Mouse (Mus musculus): ENCODE data around the gene Aph1b. TPM values are rescaled to one million over a fixed set of nuclear protein-coding genes. Genes with fewer than 3 reads are reported as not detected.
"Not testable (repeated sequence)": the region's sequence is repeated elsewhere in the genome, so short reads cannot be mapped to it uniquely, and the experiment has no call there.

Gene Aph1b
- polyA plus RNA-seq (2016; fragmentation: Nextera tagmentation; extraction: Ambion mirVana) = 7.3 and 10.0 TPM in 2 replicates

DNA sequence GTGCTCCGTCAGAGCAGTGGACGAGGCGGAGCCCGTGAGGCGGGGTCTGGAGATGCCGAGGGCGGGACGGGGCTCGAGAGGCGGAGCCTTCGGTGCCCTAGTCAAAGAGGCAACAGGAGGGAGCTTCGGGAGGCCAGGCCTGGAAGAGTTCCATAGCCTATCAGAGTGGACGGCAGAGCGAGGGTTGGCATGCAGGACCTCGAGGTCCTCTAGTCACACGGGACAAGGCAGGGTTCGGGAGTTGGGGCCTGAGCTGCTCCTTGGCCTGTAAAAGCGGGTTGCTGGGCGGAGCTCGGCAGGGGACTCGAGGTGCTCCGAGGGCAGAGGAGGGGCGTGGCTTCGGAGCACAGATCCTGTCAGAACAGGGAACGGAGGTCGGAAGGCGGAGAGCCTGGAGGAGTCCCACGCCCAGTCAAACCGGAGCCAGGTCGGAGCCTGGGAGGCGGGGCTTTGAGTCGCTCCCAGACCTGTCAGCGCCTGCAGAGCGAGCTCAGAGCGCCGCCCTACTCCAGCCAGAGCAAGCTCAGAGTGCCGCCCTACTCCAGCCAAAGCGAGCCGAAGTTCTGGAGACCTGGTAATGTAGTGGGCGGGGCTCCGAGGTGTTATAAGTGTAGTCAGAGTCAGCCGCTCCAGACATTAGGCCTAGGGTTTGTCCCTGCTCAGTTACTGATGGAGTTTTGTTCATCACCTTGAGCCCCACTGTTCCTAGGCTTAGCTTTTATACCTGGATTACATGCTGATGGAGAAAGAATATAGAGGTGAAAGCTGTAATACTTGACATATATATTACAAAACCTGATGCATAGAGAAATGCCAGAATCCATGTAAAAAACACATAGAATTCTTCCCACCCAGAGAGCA, at the start of gene Aph1b:
Gene Aph1b (minus strand): TSS at position 27 of the 861 bp plus-strand sequence.
- Histone ChIP-seq H3K4me1 (peaks cover 24% of the 10 kb centered on the region), H3K4me3 (peak within 1 kb of the TSS; percentile 80), H3K9me3 (replicated peaks) (no peaks in the 10 kb centered on the region), H3K36me3 (no peaks in the 10 kb centered on the region), H3K27me3 (ENCODE audit: low read depth, poor library complexity, severe bottlenecking) (0 out of 2 replicates have a peak, but pooled peaks cover 4% of the 10 kb centered on the region), H3K27ac (peak within 1 kb of the TSS; percentile 93)
- DNase-seq (ENCODE audit: low spot score) = peak; percentile 96
- under 1% methylated on average over 42 of the region's 42 CpGs for WGBS

DNA sequence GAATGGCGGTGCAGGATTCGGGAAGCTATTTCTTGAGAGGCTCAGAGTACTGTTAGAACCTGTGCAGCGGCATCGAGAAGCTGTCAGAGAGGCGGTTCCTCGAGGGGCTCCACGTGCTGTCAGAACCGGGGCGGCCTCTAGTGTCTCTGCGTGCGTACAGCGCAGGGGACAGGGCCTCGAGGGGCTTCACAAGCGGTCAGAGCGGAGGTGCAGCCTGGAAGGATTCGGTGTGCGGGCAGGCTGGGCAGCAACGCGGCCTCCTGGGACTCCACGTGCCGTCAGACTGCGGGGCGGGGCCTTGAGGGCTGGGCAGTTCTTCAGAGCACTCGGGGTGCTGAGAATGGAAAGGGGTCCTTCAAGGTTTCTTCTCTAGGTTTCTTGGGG, 39.8 kb upstream of the Aph1b start:
- Histone ChIP-seq H3K4me3 (peak overlapping the region; percentile 79), H3K36me3 (no peaks in the 10 kb centered on the region), H3K27ac (peak overlapping the region; percentile 73), H3K27me3 (ENCODE audit: low read depth, poor library complexity, severe bottlenecking) (peaks cover 18% of the 10 kb centered on the region), H3K4me1 (peaks cover 19% of the 10 kb centered on the region), H3K9me3 (replicated peaks) (no peaks in the 10 kb centered on the region)
- under 1% methylated on average over 24 of the region's 24 CpGs for WGBS
- DNase-seq (ENCODE audit: low spot score) = no peak

DNA sequence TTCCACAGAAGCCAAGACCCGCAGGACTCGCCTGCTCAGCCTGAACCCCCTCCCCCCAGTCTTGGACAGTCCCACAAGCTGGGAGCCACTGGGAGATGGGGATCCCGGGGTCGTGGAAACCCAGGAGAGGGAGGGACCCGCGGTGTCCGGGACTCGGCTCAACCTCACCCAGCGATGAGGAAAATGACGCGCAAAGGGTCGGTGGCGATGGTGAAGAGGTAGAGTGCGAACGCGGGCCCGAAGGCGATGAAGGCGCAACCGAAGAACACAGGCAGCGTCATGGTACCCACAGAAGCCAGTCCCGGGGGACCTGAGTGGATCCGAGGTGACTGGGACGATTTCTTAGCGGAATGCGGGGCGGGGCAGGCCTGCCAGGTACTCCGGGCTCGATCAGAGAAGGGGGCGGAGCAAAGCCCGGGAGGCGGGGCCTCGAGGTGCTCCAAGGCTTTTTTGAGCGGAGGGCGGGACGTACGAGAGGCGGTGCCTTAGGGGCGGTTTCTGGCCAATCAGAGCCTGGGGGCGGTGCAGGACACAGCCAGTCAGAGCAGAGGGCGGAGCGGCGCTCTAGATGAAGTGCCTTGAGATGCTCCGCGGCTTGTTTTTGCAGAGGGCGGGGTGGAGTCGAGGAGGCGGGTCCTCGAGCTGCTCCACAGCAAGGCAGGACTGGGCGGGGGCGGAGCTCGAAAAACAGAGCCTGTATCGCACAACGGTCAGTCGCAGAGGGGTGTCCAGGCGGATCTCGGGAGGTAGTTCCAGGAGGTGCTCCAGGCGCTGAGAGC, 39.2 kb upstream of the Aph1b start, which contains the start of gene Aph1c:
Gene Aph1c (minus strand): TSS at position 409 of the 779 bp plus-strand sequence.
- under 1% methylated on average over 58 of the region's 58 CpGs for WGBS
- Histone ChIP-seq H3K27ac (peak within 1 kb of the TSS; percentile 73), H3K36me3 (no peaks in the 10 kb centered on the region)

DNA sequence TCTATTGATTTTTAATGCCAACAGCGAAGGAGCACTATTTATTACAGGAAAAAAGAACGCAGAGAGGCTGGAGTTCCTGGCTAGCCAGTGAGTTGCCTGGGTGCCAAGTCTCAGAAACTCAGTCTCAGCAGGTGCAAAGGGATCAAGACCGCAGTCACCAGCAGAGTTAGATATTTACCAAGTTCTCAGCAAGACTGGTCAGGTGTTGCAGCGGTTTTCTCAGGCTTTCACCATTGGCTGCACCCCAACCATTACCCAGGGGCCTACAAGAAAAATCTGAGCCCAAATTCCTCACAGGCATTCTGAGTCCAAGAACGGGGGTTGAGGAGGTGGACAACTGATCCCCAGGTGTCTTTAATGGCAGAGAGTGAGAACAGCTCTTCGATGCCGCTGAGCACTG, 38.6 kb upstream of the Aph1b start:
- no peak for DNase-seq (ENCODE audit: low spot score)
- H3K4me1 ChIP-seq = peaks cover 19% of the 10 kb centered on the region
- H3K9me3 ChIP-seq (replicated peaks) = no peaks in the 10 kb centered on the region
- H3K27me3 ChIP-seq (ENCODE audit: low read depth, poor library complexity, severe bottlenecking) = peaks cover 18% of the 10 kb centered on the region
- no peaks in the 10 kb centered on the region for H3K36me3 ChIP-seq
- no peak overlapping the region for H3K27ac ChIP-seq
- WGBS = 15% methylated on average over 7 of the region's 7 CpGs
- H3K4me3 ChIP-seq = peak overlapping the region; percentile 79

More for the DNA sequence above, 39.2 kb upstream of the Aph1b start, which contains the start of gene Aph1c:
- Histone ChIP-seq H3K9me3 (replicated peaks) (no peaks in the 10 kb centered on the region), H3K4me1 (peaks cover 19% of the 10 kb centered on the region), H3K4me3 (peak within 1 kb of the TSS; percentile 79), H3K27me3 (ENCODE audit: low read depth, poor library complexity, severe bottlenecking) (peaks cover 18% of the 10 kb centered on the region)
- DNase-seq (ENCODE audit: low spot score) = peak; percentile 97

DNA sequence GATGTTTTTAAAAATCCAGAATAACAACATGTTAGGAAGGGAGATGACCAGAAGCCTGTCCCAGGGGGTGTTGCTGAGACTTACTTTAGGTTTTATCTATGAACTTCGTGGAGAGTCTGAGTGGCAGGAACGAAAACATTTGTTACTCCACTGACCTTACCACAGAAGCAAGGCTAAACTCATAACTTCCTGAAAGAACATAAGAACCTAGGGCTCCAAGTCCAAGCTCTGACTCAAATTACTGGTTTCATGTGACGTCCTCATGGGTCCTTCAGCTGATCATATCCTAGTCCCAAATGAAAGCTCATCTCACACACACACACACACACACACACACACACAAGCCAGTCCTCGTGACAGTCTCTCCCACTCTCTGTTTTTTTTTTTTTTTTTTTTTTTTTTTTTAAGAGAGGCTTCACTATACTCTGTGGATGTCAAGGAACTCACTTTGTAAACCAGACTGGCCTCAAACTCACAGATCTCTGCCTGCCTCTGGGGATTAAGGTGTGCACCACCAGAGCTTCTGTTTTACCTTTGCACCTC, 37.1 kb upstream of the Aph1b start:
- Histone ChIP-seq H3K4me3 (no peak overlapping the region), H3K27me3 (ENCODE audit: low read depth, poor library complexity, severe bottlenecking) (peaks cover 18% of the 10 kb centered on the region), H3K27ac (no peak overlapping the region), H3K36me3 (no peaks in the 10 kb centered on the region), H3K9me3 (replicated peaks) (no peaks in the 10 kb centered on the region), H3K4me1 (peaks cover 19% of the 10 kb centered on the region)
- 65% methylated on average over 4 of the region's 4 CpGs for WGBS
- no peak for DNase-seq (ENCODE audit: low spot score)

DNA sequence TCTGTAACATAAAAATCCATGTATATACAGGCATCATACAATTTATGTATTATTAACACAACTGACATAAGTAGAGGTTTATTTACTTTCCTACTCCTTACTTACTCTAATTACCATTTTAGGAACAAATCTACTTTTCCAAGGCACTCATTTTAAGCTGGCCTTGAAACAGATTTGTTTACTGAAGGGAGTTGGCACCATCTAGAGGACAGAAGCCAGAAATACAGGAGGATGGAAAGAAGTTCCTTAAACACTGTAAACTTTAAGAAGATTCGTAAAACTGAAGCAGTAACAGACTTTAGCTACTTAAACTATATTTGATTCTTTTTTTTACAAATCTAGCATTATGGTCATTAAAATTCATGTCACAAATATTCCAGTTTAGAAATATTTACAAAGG, 30.7 kb upstream of the Aph1b start:
- Histone ChIP-seq H3K4me3 (no peak overlapping the region), H3K27ac (no peak overlapping the region), H3K4me1 (no peaks in the 10 kb centered on the region), H3K27me3 (ENCODE audit: low read depth, poor library complexity, severe bottlenecking) (no peaks in the 10 kb centered on the region), H3K9me3 (replicated peaks) (no peaks in the 10 kb centered on the region), H3K36me3 (no peaks in the 10 kb centered on the region)
- DNase-seq (ENCODE audit: low spot score) = no peak
- 44% methylated on average over 1 of the region's 1 CpGs for WGBS

DNA sequence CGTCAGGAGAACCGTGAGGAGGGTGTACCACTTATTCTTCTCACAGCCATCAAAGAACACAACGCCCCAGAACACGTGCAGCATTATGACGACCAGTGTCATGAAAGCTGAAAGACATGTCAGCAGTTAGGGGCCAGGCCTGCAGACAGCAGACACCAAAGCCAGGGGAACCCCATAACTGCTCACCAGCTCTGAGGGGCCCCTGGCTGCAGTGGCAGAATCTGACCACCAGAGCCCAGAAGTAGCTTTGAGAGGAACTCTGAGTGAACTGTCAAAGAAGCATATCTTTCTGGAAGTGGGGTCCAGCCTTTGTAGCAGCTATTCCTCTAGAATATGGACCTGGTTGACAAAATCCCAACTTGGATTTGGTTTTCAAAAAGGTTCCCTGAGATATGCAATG, 27.0 kb upstream of the Aph1b start:
- not testable (repeated sequence) for H3K27ac ChIP-seq; DNase-seq (ENCODE audit: low spot score); H3K36me3 ChIP-seq; H3K9me3 ChIP-seq (replicated peaks); H3K27me3 ChIP-seq (ENCODE audit: low read depth, poor library complexity, severe bottlenecking); H3K4me3 ChIP-seq
- H3K4me1 ChIP-seq = peaks cover 12% of the 10 kb centered on the region
- 94% methylated on average over 2 of the region's 5 CpGs for WGBS

DNA sequence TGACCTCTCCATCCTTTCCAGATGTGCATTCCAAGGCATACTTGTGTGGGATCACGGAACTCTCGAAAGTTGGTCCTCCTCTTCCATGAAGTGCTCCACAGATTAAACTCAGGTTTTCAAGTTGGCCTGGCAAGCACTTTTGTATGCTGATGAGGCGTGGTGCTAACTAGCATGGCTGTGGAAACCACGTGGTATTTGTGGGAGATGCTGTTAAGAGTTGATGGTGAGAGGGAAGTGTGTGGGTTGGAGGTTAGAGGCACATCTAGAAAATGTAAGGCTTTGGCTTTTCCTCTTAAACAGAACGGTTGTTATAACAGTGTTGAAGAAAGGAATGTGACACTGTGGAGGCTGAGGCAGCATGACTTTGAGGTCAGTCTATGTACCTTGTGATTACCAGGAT, 25.7 kb upstream of the Aph1b start:
- no peak for DNase-seq (ENCODE audit: low spot score)
- no peaks in the 10 kb centered on the region for H3K36me3 ChIP-seq
- H3K27me3 ChIP-seq (ENCODE audit: low read depth, poor library complexity, severe bottlenecking) = no peaks in the 10 kb centered on the region
- WGBS = 80% methylated on average over 5 of the region's 5 CpGs
- H3K27ac ChIP-seq = no peak overlapping the region
- H3K9me3 ChIP-seq (replicated peaks) = no peaks in the 10 kb centered on the region
- peaks cover 12% of the 10 kb centered on the region for H3K4me1 ChIP-seq
- no peak overlapping the region for H3K4me3 ChIP-seq

DNA sequence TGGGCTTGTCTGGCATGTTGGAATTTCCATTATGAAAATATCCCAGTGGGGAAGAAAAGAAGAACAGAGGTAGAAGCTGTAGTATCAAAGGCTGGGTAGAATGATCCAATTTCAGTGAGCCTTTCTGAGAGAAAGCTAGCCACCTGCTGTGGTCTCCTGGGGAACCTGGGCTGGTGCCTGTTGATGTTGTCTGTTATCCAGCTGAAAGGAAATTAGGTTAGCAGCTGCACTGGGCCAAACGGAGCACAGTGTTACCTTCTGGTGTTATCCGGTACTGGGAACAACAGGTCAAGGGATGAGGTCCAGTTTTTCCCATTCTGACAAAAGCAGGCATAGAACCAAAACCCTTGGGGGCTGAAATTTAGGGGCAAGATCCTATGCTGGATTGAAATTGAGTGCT, 18.1 kb upstream of the Aph1b start:
- Histone ChIP-seq H3K9me3 (replicated peaks) (no peaks in the 10 kb centered on the region), H3K4me1 (peaks cover 32% of the 10 kb centered on the region), H3K27me3 (ENCODE audit: low read depth, poor library complexity, severe bottlenecking) (peaks cover 5% of the 10 kb centered on the region; the same call in 1 of the 2 replicates), H3K4me3 (no peak overlapping the region), H3K36me3 (no peaks in the 10 kb centered on the region), H3K27ac (peak overlapping the region; percentile 75)
- no peak for DNase-seq (ENCODE audit: low spot score)
- 12% methylated on average over 2 of the region's 2 CpGs for WGBS

DNA sequence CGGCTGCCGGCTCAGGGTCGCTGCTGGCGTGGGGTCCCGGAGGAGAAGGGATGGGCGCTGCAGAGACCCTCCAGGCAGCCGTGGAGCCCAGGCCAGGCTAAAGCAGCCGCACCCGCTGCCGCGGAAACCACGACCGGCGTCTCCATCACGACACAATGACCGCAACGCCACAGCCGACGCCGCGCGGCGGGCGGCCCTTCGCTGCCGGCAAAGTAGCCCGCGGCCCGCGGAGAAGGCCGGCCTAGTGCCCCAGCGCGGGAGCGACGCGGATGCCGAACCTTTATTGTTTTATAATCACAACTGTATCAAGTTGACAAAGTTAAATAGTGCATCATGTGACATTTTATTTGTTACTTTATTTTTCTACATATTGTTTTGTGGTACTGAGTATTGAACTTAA, 10.7 kb upstream of the Aph1b start:
- peak overlapping the region; percentile 37 for H3K4me3 ChIP-seq
- not testable (repeated sequence) for H3K36me3 ChIP-seq; H3K9me3 ChIP-seq (replicated peaks)
- peaks cover 59% of the 10 kb centered on the region for H3K27me3 ChIP-seq (ENCODE audit: low read depth, poor library complexity, severe bottlenecking)
- H3K27ac ChIP-seq = peak overlapping the region; percentile 53; the same call in 1 of the 2 replicates
- peak; percentile 62 for DNase-seq (ENCODE audit: low spot score)
- 4% methylated on average over 36 of the region's 37 CpGs for WGBS
- peaks cover 11% of the 10 kb centered on the region for H3K4me1 ChIP-seq

DNA sequence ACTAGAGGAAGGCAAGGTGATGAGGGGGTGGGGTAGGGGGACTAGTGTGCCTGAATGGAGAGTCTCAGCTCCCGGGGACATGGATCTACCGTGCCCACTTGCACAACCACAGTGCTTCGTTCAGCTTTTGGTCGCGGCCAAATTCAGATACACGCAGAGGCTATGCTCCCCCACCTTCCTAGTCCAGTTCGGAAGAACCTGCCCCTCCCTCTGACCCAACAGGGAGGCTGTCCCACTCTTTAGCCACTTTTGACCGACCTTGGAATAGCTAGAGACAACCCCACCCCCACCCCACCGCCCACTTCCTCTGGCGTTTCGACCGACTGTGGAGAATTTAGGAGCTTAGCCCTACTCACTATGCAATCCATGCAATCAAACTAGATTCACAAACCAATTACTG, 6.7 kb upstream of the Aph1b start:
- DNase-seq (ENCODE audit: low spot score) = no peak
- WGBS = 48% methylated on average over 12 of the region's 12 CpGs
- Histone ChIP-seq H3K4me3 (no peak overlapping the region), H3K36me3 (no peaks in the 10 kb centered on the region), H3K27me3 (ENCODE audit: low read depth, poor library complexity, severe bottlenecking) (peaks cover 43% of the 10 kb centered on the region), H3K4me1 (peaks cover 12% of the 10 kb centered on the region), H3K27ac (no peak overlapping the region; the same call in 1 of the 2 replicates), H3K9me3 (replicated peaks) (no peaks in the 10 kb centered on the region)

DNA sequence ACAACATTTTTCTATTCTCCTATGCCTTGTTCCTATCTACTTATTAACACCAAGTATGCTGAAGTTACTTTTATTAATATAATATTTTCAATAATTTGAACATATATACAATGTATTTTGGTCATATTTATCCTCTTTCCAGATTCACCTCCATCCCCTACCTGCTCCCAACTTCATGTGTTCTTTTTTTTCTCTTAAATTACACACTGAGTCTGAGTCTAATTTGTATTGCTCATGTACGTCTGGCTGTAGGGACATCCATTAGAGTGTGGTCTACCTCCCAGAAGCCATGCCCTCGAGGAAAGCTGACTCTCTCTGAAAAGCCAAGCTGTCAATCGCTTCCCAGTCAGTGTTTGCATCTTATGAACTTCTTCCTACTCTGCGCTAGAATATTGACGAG, 1.4 kb upstream of the Aph1b start, which contains the start of gene Gm10647:
Gene Gm10647 (plus strand): TSS at position 301 of the 400 bp plus-strand sequence.
- Histone ChIP-seq H3K4me3 (peak within 1 kb of the TSS; percentile 80), H3K9me3 (replicated peaks) (no peaks in the 10 kb centered on the region), H3K27me3 (ENCODE audit: low read depth, poor library complexity, severe bottlenecking) (peaks cover 7% of the 10 kb centered on the region), H3K27ac (peak within 1 kb of the TSS; percentile 93), H3K4me1 (peaks cover 26% of the 10 kb centered on the region), H3K36me3 (no peaks in the 10 kb centered on the region)
- DNase-seq (ENCODE audit: low spot score) = no peak
- 70% methylated on average over 5 of the region's 5 CpGs for WGBS

All from limb, embryonic 10.5 days (tissue).